Mouse (Mus musculus) retina, adult 2 months (tissue): ENCODE results near the gene Tmtc2.

Source experiments
- DNase-seq: peaks from one replicate; pipeline ENCODE4 v3.0.0-alpha.2; 2012; ENCODE audit warnings: low read depth, low spot score

The Tmtc2 gene

DNA sequence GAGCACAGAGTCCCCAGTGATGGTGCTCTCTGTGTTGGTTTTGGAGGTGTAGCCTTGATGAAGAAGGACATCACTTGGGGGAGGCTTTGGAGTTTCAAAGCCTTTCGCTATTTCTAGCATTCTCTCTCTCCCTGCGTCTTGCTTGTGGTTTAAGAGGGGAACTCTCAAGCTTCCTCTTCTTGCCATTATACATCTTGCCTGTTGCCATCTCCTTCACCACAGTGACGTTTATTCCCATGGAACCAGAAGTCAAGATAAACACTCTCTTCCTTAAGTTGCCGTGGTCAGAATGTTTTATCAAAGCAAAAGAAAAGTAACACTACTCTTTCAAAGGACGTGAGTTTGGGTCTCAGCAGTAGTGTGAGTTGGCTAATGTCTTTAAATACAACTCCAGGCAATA is 387.6 kb downstream of the Tmtc2 start:
- DNase-seq, result no peak

- no peak for DNase-seq
Observed at GRCm38 (mm10) chr10:105168443-105169102, 405.7 kb downstream of the Tmtc2 start.

- DNase-seq, result no peak
Observed at GRCm38 (mm10) chr10:105165291-105165690, 409.0 kb downstream of the Tmtc2 start.

DNA sequence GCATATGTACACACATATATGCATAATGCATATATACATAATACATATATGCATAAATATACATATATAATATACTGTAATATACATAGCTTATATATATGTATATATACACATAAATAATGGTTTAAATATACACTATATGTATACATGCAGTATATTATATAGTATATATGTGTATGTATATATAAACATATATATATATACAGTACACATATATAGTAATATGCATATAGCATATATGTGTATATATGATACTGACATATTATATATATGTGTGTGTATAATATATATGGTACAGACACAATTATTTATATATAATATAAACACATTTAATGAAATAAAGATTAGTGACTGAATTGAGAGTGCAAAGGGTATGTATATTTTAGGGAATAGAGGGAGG is 420.5 kb downstream of the Tmtc2 start:
- no peak for DNase-seq

GRCm38 (mm10) chr10:105144382-105144781 is 429.9 kb downstream of the Tmtc2 start:
- no peak for DNase-seq

DNA sequence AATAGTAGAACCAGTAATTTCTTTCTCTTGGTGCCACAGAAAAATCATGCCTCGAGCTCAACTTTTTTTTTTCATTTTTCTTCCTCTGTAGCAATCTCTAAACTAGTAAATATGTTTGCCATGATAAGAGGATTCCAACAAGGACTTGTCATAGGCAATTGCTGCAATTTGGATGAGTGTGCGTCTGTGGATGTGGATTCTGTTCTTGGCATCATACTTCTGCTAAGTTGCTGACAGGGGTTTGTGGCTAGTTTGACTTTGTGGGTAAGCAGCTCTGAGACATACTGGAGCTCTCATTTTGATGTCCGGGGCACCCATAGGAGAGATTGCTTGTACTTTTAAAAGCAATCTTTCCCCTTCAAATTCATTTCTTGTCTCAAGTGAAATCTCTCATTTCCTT is 432.1 kb downstream of the Tmtc2 start:
- DNase-seq, result no peak
